Mouse (Mus musculus): ENCODE data around the gene Slc35e2. TPM values are rescaled to one million over a fixed set of nuclear protein-coding genes. Genes with fewer than 3 reads are reported as not detected.
"Not testable (repeated sequence)": the region's sequence is repeated elsewhere in the genome, so short reads cannot be mapped to it uniquely, and the experiment has no call there.

The Slc35e2 gene
- 1 to 10 TPM; 7.9 to 9.1 (median 8.5) TPM for polyA plus RNA-seq (2017; shearing (Covaris generic))

DNA sequence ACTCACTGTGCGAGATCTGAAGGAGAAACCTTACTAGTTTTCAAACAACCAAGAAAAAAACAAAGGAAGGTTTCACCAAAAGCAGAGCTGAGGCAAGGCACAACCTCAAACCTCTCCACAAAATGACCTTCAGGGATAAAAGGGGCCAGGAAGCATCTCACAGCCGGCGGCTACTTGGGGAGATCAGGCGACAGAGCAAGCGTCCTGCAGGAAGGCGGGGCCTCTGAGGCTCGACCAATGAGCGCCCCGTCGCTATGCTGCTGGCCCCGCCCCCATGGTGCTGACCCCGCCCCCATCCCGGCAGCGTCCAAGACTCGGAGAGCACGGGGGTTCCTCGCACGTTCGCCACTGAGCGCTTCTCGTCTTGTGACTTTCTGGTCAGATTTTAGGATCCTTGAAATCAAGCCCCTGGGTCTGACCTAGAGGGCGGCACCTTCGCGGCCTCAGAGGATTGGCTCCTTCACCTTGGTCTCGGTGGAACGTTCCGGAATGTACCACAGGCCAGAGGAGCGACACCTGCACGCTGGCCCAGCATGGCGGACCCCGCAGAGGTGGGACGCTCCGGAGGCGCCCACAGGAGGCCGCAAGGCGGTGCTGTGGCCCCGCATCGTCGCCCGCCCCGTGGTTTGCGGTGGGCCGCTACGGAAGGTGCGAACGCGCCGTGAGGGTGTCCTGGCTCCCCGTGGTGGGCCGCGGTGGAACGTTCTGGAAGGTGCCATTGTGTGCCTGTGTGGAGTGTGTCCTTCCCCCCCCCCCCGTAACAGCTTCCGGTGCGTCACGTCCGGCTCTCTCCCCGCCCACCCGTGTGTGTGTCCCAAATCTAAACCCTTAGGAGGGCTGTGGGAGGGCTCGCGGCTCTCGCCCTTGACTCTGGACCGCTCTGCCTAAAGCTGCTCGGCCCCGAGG is at the start of gene Slc35e2:
Gene Slc35e2 (plus strand): TSS at position 326 of the 906 bp plus-strand sequence.
- ATAC-seq, result peak; percentile 81

DNA sequence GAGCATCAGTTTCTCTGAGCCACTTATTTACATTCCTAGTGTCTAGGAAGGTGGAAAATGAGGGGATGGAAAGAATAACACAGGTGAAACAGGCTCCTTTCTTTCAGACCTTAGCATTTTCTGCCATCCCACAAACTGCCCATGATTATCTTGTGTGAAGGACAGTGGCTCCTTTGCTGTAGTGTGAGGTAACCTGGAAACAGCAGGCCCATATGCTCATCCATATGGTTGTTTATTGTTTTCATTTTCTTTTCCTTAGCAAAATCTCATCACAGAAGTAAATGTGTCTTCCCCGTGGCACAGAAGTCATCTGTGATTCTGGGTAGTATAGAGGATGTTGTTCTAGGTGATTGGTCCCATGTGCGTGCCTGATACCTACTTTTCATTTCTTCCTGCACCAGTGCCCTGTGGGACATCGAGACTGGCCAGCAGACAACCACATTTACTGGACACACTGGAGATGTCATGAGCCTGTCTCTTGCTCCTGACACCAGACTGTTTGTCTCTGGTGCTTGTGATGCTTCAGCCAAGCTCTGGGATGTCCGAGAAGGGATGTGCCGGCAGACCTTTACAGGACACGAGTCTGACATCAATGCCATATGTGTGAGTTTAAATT is 48.2 kb upstream of the Slc35e2 start:
- no peak for ATAC-seq

DNA sequence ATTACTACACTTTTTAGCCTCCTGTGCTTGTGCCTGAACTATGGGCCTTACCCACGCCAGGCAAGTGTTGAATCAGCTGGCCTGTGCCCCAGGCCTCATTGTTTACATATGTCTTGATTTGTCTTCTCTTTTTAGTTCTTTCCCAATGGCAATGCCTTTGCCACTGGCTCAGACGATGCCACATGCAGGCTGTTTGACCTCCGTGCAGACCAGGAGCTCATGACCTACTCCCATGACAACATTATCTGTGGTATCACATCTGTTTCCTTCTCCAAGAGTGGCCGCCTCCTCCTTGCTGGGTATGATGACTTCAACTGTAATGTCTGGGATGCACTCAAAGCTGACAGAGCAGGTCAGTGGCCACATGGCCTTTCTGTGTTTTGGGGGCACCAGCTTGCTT is 46.3 kb upstream of the Slc35e2 start:
- ATAC-seq, result no peak

DNA sequence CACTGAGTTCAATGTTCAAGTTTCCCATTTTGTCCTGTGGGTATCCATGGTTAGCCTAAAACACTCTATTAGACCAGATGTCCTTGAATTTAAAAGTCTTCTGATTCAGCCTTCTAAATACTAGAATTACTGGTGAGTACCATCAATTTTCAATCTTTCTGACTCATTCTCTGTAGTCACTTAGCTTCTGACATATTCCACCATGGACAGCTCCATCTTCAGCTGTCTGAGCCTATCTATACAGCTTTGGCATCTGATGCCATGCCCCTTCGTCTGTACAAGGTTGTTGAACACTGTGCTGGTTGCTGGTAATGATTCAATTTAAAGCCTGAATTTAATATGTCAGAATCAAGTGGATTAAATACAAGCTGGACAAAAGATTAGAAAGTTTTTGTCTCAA is 45.8 kb upstream of the Slc35e2 start:
- ATAC-seq, result no peak

DNA sequence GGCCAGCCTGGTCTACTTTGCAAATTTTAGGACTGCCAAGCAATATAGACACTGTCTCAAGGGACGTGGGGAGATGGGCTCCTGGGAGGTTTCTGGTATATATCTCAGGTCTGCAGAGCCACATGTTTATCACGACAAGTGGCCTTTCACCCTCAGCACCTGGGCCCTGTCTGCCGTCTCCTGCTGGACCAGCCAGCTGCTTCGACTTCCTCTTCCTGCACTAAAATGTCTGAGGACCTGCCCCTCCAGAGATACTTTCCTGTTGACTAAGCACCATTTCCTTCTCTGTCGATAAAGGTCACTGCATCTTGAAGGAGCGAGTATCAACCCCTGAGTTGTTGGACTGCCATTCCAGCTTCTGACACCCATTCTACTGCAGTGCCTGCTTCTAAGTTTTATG is 41.8 kb upstream of the Slc35e2 start:
- ATAC-seq, result peak; percentile 19

DNA sequence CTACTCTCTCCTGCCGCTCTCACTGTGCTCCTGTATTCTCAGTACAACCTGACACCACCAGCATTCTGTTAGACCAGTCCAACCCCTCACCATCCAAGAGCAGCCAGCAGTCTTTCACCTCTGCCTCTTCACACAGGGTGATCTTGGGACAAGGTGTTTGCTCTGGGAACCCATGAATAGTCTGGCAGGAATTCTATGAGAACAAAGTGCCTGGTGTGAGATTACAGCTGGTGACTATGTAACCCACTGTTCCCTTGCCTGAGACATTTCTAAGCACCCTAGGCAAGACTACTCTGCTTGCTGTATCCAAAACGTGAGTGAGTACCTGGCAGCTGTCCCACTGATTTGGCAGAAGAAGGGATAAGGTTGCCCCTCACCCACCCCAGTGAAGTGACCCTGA is 40.3 kb upstream of the Slc35e2 start:
- no peak for ATAC-seq

DNA sequence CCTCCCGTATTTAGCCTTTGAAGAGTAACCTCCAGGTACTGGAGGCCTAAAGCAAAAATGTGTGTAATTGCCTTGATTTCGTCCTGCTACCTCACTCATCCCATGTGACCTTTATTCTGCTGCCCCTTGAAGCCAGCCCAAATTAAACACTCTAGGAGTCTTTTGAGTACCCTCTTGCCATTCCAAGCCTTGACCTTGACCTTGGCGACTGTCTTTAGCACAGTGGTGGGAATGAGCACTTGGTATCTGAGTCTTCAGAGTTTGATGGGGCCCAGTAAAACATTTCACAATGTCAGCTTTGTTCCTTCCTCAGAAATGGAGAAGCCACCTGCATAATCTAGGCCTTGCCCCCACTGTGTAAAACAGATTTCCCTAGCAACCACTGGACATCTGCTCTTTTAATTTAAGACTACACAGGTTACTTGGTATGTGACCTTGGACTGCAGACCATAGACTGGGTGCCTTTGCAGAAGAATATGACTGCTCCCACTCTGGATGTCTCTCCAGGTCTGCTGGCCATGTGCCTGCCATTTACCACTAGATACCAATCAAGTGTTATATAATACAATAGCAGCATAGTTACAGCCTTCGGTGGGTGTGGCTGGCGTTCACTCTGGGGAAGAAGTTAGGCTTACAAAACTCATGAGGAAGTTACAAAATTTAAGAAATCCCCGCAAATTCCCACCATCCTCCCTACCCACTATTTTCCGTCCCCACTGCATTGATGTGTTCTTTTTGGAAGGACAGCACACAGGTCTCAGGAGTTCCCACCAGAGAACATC is 39.4 kb upstream of the Slc35e2 start, which contains the start of gene Nadk:
Gene Nadk (plus strand): TSS at position 718 of the 782 bp plus-strand sequence.
- ATAC-seq, result no peak

DNA sequence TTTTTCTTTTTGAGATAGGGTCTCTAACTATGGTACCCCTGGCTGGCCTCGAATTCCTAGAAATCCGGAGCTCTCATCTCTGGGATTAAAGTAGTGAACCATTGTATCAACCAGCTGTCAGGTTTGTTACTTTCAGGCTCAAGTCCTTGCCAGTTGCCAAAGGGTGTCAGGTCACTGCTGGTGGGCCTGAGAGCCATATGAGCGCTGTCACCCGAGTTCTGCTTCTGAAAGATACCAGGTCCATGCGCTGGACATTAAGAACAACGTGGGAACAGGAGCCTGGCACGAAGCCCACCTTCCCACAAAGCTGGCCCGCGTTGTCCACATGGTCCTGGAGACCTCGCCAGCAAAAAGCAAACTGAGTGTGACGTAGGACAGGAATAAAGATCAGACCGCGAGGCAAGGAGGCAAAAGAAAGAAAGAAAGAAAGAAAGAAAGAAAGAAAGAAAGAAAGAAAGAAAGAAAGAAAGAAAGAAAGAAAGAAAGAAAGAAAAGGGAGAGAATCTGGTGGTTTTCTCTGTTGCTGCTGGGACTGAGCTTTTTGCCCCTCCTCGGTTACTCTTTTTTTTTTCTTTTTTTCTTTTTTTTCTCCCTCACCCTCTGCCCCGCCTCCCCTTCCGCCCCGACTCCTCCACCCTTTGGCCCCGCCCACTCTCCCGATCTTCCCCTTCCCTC is 38.4 kb upstream of the Slc35e2 start:
- ATAC-seq, result no peak

DNA sequence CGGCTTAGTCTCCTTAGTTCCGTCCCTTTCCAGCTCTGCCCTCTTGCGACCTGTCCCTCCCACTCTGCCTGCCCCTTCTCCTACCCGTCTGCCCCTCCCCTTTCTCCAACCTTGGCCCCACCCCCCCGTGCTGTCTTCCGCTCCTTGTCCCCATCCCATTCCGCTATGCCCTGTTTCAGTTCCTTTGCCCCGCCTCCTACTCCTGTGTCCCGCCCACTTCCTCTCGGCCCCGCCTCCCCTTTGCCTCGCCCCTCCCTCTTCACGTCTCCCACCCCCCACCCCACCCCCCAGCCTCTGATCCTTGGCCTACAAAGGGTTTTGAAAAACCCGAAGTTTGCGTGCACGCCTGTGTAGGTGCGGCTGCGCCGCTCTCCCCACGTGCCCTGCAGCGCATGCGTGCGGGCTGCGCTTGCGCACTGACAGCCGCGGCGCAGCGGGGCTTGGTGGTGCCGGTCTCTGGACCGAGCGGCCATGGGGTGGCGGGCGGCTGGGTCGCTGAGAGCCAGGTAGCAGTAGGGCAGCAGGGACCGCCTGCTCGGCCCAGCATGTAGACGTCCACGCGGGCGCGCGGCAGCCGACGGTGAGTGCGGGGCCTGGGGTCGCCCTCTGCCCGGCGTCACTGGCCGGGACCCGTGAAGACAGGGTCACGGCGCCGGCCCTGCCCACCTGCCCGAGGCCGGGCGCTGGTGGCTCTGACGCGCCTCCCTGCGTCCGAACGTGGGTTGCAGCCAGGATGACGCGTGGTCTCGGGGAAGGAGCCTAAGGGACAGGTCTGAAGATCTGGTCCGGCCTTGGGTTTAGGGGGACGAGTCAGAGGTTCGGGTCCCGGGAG is 37.6 kb upstream of the Slc35e2 start:
- ATAC-seq, result peak; percentile 80

DNA sequence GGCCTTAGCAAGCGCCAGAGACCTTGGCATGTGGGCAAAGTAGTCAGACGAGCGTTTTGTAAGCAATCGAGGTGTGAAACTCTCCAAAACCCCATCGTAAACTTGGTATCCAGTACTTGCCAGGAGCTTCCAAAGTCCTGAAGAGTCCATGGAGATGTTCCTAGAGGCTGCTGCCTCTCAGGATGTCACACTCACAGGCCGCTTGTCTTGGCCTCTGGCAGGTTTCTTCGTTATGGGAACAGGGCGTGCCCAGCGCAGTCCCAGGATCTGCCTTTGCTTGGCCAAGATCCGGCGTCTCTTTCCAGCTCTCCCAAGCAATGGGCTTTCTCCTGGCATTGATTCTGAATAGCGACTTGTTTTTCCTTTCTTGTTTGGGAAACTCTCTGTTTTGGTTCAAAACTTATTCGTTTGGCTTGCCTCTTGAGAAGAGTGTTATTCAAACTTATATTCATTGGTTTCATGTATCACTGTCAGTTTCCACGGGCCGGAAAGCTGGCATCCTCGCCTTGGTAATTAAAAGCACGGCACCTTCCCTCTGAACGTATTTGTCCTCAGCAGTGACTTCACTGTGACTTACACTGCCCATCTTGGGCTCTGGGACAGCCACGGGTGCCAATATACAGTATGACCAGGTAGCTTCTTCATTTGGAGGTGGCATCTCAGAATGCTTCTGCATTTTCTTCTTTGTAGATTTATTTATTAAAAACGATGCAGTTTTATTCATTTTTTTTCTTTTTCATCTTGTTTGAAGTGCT is 36.7 kb upstream of the Slc35e2 start:
- ATAC-seq, result no peak

DNA sequence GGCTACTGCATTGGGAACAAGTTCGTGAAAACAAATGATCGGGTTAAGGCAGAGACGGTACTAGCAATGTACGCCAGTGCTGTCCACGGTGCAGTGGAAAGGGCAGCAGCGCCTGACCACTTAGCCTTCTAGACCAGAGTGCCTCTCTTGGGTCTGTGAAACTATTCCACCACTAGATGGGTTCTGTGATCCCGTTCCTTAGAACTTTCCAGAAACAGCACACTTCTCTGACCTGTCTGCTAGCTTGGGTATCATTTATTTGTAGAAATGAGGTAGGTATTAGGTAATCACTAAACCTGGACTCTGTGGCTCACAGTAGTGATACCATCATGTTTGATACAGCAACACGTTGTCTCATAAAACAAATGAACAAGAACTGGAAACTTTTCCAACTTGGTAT is 34.7 kb upstream of the Slc35e2 start:
- no peak for ATAC-seq

DNA sequence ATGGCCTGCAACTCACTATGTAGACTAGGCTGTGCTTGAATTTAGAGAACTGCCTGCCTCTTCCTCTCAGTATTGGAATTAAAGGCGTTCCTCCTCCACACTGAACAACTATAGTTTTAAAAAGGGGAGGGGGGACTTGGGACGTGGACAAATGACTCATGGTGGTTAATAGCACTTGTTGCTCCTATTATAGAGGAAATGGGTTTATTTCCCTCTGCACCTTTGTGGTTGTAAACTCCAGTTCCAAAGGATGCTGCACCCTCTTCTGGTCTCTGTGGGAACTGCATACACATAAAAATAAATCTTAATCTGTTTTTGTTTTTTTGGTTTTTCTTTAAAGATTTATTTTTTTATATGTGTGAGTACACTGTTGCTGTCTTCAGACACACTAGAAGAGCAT is 33.0 kb upstream of the Slc35e2 start:
- ATAC-seq, result peak; percentile 53

DNA sequence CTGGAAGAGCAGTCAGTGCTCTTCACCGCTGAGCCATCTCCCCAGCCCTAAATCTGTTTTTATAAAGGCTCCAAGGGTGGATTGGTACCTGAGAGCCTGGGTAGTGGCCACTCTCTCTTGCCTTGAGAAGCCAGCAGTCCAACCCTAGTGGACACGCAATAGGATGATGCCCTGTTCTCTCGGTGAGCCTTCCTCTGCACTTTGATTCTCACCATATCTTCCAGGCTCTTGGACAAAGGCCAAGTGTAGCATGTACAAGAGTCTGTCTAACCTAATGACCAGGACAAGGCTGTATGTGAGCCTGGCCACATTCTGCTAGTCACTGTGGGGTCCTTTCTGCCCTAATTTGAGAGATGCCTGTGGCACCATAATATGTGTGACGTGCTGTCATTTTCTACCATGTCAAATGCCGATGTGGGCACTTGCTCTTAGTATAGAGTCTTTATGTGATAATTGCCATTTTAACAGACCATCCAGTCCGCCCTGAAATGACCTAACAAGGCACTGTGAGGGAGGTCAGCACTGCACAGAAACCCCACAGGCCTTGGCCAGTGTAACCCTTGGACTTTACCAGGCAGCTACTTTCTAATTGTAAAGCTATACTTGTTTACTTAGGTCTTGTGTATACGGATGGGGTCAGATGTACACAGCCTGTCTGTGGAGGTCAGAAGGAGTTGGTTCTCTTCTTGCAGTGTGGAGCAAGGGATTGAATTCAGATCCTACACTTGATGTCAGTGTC is 32.4 kb upstream of the Slc35e2 start:
- no peak for ATAC-seq

DNA sequence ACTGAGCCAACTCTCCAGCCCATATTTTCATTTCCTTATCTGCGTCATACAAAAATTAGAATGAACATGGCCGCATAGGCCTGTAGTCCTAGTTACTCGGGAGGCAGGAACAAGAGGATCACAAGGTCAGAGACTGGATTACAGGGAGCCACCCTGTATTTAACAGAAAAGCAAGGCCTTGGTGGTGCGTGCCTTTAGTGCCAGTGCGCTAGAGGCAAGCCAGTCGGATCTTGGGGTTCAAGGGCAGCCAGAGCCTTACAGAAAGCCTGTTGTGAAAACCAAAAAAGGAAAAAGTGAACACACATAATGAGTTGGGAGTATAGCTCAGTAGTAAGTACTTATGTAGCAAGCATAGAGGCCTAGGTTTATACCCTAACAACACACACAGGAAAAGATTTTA is 31.4 kb upstream of the Slc35e2 start:
- no peak for ATAC-seq

DNA sequence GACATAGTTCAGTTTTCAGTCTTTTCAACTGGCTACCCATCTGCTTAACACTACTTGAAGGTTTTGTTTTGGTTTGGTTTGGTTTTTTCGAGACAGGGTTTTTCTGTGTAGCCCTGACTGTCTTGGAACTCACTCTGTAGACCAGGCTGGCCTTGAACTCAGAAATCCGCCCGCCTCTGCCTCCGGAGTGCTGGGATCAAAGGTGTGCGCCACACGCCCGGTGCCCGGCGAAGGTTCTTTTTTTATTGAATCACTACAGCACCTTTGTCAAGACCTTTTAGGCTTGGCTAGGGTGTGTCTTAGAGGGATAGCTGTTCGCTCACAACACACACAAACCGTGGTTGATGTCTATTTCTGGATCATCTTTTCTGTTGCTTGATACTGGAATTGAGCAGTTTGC is 30.9 kb upstream of the Slc35e2 start:
- ATAC-seq, result not testable (repeated sequence)

DNA sequence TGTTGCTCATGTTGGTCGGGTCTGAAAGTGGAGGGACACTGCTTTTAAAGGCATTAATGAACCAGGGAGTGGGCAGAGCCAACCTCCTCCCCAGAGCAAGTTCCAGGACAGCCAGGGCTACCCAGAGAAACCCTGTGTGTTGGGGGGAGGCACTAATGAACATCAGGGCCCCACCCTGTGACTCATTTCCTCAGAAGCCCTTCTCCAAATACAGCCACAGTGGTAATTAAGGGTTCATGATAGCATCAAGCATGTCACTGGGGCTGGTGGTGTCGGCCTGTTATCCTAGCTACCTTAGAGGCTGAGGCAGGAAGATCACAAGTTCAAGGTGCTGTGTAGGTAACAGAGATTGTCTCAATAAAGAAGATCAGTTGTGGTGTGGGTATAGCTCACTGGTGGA is 29.8 kb upstream of the Slc35e2 start:
- peak; percentile 15 for ATAC-seq

DNA sequence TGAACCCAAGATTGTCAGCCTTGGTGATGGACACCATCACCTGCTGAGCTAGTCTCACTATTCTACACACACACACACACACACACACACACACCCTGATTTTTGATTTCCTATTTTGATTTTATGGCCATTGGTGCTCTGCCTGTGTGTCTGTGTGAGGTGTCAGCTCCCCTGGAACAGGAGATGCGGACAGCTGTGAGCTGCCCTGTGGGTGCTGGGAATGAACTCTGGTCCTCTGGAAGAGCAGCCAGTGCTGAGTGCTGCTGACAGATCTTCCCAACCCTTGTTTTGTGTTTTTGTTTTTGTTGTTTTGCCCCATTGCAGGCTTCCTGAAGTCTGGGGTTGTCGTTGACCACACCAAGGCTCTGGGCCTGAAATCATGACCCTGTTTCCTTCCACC is 28.1 kb upstream of the Slc35e2 start:
- ATAC-seq, result no peak

DNA sequence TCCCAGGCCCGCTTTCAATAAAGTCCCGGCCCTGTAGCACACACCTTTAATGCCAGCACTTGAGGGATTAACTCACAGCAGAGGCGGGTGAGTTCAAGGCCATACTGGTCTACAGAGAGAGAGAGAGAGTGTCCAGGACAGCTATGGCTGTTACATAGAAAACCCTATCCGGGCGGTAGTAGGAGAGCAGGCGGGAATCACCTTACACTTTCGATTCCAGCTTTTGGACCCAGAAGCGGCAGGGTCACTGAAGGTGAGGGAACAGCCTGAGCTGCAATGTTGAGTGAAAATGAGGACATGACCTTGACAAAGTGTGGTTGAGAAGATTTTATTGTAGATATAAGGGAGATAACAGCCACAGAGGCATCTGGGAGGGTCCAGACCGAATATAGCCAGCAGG is 27.3 kb upstream of the Slc35e2 start:
- no peak for ATAC-seq

DNA sequence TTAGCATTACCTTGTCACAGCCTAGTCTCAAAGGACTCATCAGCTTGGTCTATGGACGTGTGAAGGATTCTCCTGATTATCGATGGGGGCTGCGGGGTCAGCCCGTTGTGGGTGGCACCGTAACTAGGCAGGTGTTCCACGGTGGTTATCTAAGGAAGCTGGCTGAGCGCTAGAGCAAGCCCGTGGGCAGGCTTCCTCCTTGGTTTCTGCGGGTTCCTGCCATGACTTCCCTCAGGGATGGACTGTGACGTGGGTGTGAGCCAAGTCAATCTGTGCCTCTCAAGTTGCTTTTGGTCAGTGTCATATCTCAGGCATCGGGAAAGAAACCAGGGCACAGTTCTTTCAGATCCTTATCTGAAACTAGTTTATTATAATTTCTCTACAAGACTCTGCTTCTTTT is 26.3 kb upstream of the Slc35e2 start:
- no peak for ATAC-seq

DNA sequence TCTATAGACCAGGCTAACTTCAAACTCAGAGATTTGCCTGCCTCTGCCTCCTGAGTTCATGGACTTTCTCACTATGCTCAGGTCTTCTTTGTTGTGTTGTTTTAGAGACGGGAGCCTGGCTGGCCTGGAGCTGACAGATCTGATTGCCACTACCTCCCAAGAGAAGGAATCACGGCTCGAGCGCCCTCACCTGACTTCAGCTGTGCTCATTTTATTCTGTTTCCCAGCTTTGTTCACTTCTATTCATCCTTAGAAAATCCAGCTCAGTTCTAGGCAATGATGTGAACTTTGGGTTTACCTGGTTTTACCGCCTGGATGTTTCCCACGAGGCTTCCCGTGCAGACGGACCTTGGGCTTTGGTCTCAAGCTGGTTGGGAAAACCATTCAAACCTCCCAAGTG is 25.7 kb upstream of the Slc35e2 start:
- ATAC-seq, result no peak

Measured in inflammation-experienced regulatory T-cells, adult 6 months (primary cell).